Comparison of ENCODE assay signal across 18 mouse cellular contexts in genomic region chr1:52279831-52280595, GRCm38 (mm10). TPM values are rescaled to one million over a fixed set of nuclear protein-coding genes. Genes with fewer than 3 reads are reported as not detected.
A peak's percentile ranks its signal among the peaks of the same experiment; 100 is the strongest.
DNase-seq lines count a peak whose midpoint lies in the region; ATAC-seq lines count a peak whose summit lies in the region.
"Had no signal": no experiment of that assay in that cellular context is flagged by ENCODE, and none has a peak within 500 bp of the region (broad histone marks: within the 10 kb centered on the region; RNA-seq: fewer than 3 reads in every experiment).

No protein-coding gene starts in this region.

- no peak overlapping the region for H3K4me3 ChIP-seq in kidney, embryonic 15.5 days (replicated peaks)
- H3K4me3 ChIP-seq in kidney, embryonic 14.5 days (ENCODE audit: low read length) = no peak overlapping the region
- H3K4me3 ChIP-seq: embryonic facial prominence, embryonic 13.5 days; heart, embryonic 15.5 days; limb, embryonic 15.5 days had no signal

- ATAC-seq in kidney, embryonic 15.5 days (replicated peaks; ENCODE audit: low FRiP score) = no peak
- no peak for ATAC-seq in kidney, embryonic 14.5 days (ENCODE audit: low FRiP score, low TSS enrichment)
- ATAC-seq: activated CD4-positive, CD25-positive, alpha-beta regulatory T cell, adult 4 months; inflammation-experienced regulatory T-cells, adult 6 months; liver, postnatal 0 days had no signal

- H3K27me3 ChIP-seq in kidney, embryonic 15.5 days = no peaks in the 10 kb centered on the region
- H3K27me3 ChIP-seq in kidney, embryonic 14.5 days (ENCODE audit: control insufficient read depth, insufficient read depth, low read length) = no peaks in the 10 kb centered on the region
- H3K27me3 ChIP-seq: embryonic facial prominence, embryonic 13.5 days; heart, embryonic 15.5 days; limb, embryonic 15.5 days had no signal

- H3K27ac ChIP-seq in kidney, embryonic 15.5 days = peak overlapping the region; percentile 10; the same call in 1 of the 2 replicates
- H3K27ac ChIP-seq in kidney, embryonic 14.5 days (ENCODE audit: low read depth, low read length) = no peak overlapping the region
- H3K27ac ChIP-seq: embryonic facial prominence, embryonic 13.5 days; heart, embryonic 15.5 days; limb, embryonic 15.5 days; stomach, postnatal 0 days had no signal

- no peaks in the 10 kb centered on the region for H3K36me3 ChIP-seq in kidney, embryonic 15.5 days
- H3K36me3 ChIP-seq in kidney, embryonic 14.5 days (ENCODE audit: control insufficient read depth, insufficient read depth, low read length) = no peaks in the 10 kb centered on the region
- H3K36me3 ChIP-seq: embryonic facial prominence, embryonic 13.5 days; heart, embryonic 15.5 days; limb, embryonic 15.5 days had no signal

- peak; percentile 70 for DNase-seq in ovary, adult 18-20 months (ENCODE audit: low spot score)
- DNase-seq in ovary, postnatal 10 days (ENCODE audit: low spot score) = no peak
- DNase-seq in left cerebral cortex, adult 9 months (ENCODE audit: low spot score in 2 of 2) = peak; percentile 49 to 80
- DNase-seq in telencephalon, adult 2 months (ENCODE audit: low read depth, low spot score) = peak; percentile 84
- DNase-seq in lung, postnatal 4 days = no peak
- DNase-seq in retina, postnatal 1 day = no peak
- DNase-seq: cerebellum, adult 18-20 months; liver, postnatal 0 days; thymus, postnatal 4 days had no signal

- no peaks in the 10 kb centered on the region for H3K9me3 ChIP-seq in kidney, embryonic 15.5 days (replicated peaks)
- no peaks in the 10 kb centered on the region for H3K9me3 ChIP-seq in kidney, embryonic 14.5 days (ENCODE audit: control insufficient read depth, low read length)
- H3K9me3 ChIP-seq: embryonic facial prominence, embryonic 13.5 days; heart, embryonic 15.5 days; limb, embryonic 15.5 days had no signal

- H3K4me2 ChIP-seq in kidney, embryonic 15.5 days = no peak overlapping the region
- H3K4me2 ChIP-seq in kidney, embryonic 14.5 days (replicated peaks; ENCODE audit: low read depth, low read length) = no peak overlapping the region
- H3K4me2 ChIP-seq: embryonic facial prominence, embryonic 13.5 days; heart, embryonic 15.5 days; limb, embryonic 15.5 days; midbrain, embryonic 11.5 days had no signal

- H3K4me1 ChIP-seq in kidney, embryonic 15.5 days = 0 out of 2 replicates have a peak, but pooled peaks cover 8% of the 10 kb centered on the region
- peaks cover 4% of the 10 kb centered on the region; the same call in 1 of the 2 replicates for H3K4me1 ChIP-seq in kidney, embryonic 14.5 days (ENCODE audit: control insufficient read depth, insufficient read depth, low read length)
- H3K4me1 ChIP-seq: embryonic facial prominence, embryonic 13.5 days; heart, embryonic 15.5 days; limb, embryonic 15.5 days had no signal

- WGBS in kidney, embryonic 15.5 days = 71% methylated on average over 7 of the region's 7 CpGs
- 72% methylated on average over 7 of the region's 7 CpGs for WGBS in kidney, embryonic 14.5 days

- no peak overlapping the region for H3K9ac ChIP-seq in kidney, embryonic 15.5 days
- no peak overlapping the region for H3K9ac ChIP-seq in kidney, embryonic 14.5 days (ENCODE audit: low read depth, low read length)
- H3K9ac ChIP-seq: embryonic facial prominence, embryonic 13.5 days; heart, embryonic 15.5 days; limb, embryonic 15.5 days; liver, postnatal 0 days had no signal

RNA-seq across cellular contexts. Expression of gene Gls, which starts 47.0 kb away (rescaled TPM):
- polyA plus RNA-seq in kidney, embryonic 15.5 days (2015; fragmentation: Nextera tagmentation; extraction: Ambion mirVana) = 23.4 and 28.6 TPM in 2 replicates
- polyA plus RNA-seq in kidney, embryonic 14.5 days (2014; fragmentation: Nextera tagmentation; extraction: Ambion mirVana) = 35.1 and 37.1 TPM in 2 replicates

Comparison
In these comparisons a context has a peak if more than half of its experiments do, and no peak if none do; other contexts are left out.
1. DNase-seq: peak in ovary, adult 18-20 months (single experiment), left cerebral cortex, adult 9 months (2 of 2) and telencephalon, adult 2 months (single experiment); none in ovary, postnatal 10 days (single experiment), lung, postnatal 4 days (0 of 2) and retina, postnatal 1 day (single experiment).